Mouse (Mus musculus): ENCODE measurements around the gene Por. TPM values are rescaled to one million over a fixed set of nuclear protein-coding genes. Genes with fewer than 3 reads are reported as not detected.

Gene Por
- polyA plus RNA-seq, 1 experiment from 2014 or later: 99.7 TPM

DNA sequence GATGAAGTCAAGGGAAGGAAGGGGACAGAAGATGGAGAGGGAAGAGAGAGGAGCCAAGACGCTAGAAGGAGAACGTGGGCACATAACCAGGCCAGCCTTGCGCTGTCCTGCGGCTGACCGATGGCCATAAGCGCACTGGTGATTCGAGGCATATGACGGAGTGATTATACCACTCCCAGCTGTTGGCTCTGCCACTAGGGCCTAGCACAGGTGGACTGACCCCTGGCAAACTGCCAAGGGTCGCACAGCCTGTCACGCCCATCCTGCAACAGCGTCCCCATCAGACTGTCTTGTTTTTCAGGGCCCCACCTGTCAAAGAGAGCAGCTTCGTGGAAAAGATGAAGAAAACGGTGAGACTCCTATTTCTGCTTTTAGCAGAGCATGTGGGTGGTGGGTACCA is 58.5 kb downstream of the Por start:
- Histone ChIP-seq H3K9me3 (replicated peaks) (no peaks in the 10 kb centered on the region), H3K36me3 (peaks cover 42% of the 10 kb centered on the region), H3K4me2 (replicated peaks) (no peak overlapping the region), H3K4me3 (replicated peaks) (no peak overlapping the region), H3K4me1 (peaks cover 35% of the 10 kb centered on the region), H3K9ac (no peak overlapping the region), H3K27ac (replicated peaks) (no peak overlapping the region), H3K27me3 (no peaks in the 10 kb centered on the region)
- 88% methylated on average over 13 of the region's 13 CpGs for WGBS
- ATAC-seq (ENCODE audit: insufficient number of reproducible peaks, low FRiP score, low TSS enrichment, low read depth): no peak

DNA sequence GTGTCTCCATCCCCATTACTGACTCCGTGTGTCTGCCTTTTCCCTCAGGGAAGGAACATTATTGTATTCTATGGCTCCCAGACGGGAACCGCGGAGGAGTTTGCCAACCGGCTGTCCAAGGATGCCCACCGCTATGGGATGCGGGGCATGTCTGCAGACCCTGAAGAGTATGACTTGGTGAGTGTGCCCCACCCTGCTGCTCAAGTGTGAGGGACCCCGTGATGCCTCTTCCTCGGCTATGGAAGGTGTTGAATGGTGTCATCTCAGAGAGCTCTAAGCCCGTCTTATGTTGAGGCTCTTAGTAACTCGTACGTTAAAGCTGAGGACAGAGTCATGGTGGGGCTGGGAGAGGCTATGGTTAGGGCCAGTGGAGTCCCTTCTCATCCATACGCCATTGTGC is 59.5 kb downstream of the Por start:
- H3K4me1 ChIP-seq: peaks cover 28% of the 10 kb centered on the region
- no peaks in the 10 kb centered on the region for H3K27me3 ChIP-seq
- no peaks in the 10 kb centered on the region for H3K9me3 ChIP-seq (replicated peaks)
- H3K27ac ChIP-seq (replicated peaks): no peak overlapping the region
- 88% methylated on average over 13 of the region's 13 CpGs for WGBS
- no peak overlapping the region for H3K9ac ChIP-seq
- H3K4me3 ChIP-seq (replicated peaks): no peak overlapping the region
- no peak for ATAC-seq (ENCODE audit: insufficient number of reproducible peaks, low FRiP score, low TSS enrichment, low read depth)
- H3K36me3 ChIP-seq: peaks cover 52% of the 10 kb centered on the region
- H3K4me2 ChIP-seq (replicated peaks): no peak overlapping the region

DNA sequence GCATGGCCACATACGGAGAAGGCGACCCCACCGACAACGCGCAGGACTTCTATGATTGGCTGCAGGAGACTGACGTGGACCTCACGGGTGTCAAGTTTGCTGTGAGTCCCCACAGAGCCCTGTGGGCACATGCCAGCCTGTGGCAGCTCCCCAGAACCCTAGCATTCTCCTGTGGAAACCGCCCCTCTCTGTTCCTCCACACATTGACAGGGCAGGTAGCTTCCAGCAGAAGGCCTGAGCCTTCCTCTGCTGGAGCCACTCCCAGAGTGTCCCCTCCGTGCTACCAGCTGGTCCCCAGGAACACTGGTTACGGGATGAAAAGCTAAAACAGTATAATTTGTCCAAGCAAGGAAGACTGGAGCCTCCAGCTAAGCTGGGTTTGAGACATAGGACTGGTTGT is 60.4 kb downstream of the Por start:
- Histone ChIP-seq H3K27me3 (no peaks in the 10 kb centered on the region), H3K36me3 (peaks cover 62% of the 10 kb centered on the region), H3K9me3 (replicated peaks) (no peaks in the 10 kb centered on the region), H3K27ac (replicated peaks) (no peak overlapping the region), H3K9ac (no peak overlapping the region), H3K4me3 (replicated peaks) (no peak overlapping the region), H3K4me1 (peaks cover 19% of the 10 kb centered on the region), H3K4me2 (replicated peaks) (no peak overlapping the region)
- no peak for ATAC-seq (ENCODE audit: insufficient number of reproducible peaks, low FRiP score, low TSS enrichment, low read depth)
- WGBS: 91% methylated on average over 10 of the region's 10 CpGs

DNA sequence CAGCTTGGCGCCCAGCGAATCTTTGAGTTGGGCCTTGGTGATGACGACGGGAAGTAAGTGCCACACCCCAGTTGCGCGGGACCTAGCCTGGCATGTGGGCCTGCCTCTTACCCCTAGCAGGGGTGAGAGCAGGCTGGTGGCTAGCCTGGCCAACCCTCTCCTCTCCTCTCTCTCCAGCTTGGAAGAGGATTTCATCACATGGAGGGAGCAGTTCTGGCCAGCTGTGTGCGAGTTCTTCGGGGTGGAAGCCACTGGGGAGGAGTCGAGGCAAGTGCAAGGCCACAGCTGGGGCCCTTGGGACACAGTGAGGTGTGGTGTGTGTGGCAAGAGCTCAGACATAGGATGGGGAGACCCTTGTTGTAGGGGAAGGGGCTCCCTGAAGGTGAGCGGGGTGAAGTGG is 61.1 kb downstream of the Por start:
- ATAC-seq (ENCODE audit: insufficient number of reproducible peaks, low FRiP score, low TSS enrichment, low read depth): no peak

DNA sequence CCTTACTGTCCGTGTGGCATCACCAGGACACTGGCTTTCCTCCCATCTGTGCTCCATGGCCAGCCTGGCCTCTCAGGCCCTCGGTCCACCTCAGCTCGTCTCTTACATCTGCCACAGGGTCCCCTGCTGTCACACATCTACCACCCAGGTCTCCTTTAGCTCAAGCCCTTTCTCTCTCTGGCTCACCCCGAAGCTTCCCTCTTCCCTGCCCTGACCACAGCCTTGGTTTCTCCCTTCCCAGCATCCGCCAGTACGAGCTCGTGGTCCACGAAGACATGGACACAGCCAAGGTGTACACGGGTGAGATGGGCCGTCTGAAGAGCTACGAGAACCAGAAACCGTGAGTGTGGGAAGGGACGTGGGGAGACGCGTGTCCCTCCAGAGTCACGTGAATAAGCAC is 61.5 kb downstream of the Por start:
- ATAC-seq (ENCODE audit: insufficient number of reproducible peaks, low FRiP score, low TSS enrichment, low read depth): no peak
- Histone ChIP-seq H3K36me3 (peaks cover 72% of the 10 kb centered on the region), H3K4me1 (peaks cover 9% of the 10 kb centered on the region), H3K9ac (no peak overlapping the region), H3K4me2 (replicated peaks) (no peak overlapping the region), H3K27ac (replicated peaks) (no peak overlapping the region), H3K9me3 (replicated peaks) (no peaks in the 10 kb centered on the region), H3K27me3 (no peaks in the 10 kb centered on the region), H3K4me3 (replicated peaks) (no peak overlapping the region)
- WGBS: 89% methylated on average over 16 of the region's 16 CpGs

More for the DNA sequence above, 61.1 kb downstream of the Por start:
- Histone ChIP-seq H3K4me3 (replicated peaks) (no peak overlapping the region), H3K36me3 (peaks cover 68% of the 10 kb centered on the region), H3K27me3 (no peaks in the 10 kb centered on the region), H3K9ac (no peak overlapping the region), H3K27ac (replicated peaks) (no peak overlapping the region), H3K4me2 (replicated peaks) (no peak overlapping the region), H3K4me1 (peaks cover 13% of the 10 kb centered on the region), H3K9me3 (replicated peaks) (no peaks in the 10 kb centered on the region)
- WGBS: 92% methylated on average over 10 of the region's 10 CpGs

DNA sequence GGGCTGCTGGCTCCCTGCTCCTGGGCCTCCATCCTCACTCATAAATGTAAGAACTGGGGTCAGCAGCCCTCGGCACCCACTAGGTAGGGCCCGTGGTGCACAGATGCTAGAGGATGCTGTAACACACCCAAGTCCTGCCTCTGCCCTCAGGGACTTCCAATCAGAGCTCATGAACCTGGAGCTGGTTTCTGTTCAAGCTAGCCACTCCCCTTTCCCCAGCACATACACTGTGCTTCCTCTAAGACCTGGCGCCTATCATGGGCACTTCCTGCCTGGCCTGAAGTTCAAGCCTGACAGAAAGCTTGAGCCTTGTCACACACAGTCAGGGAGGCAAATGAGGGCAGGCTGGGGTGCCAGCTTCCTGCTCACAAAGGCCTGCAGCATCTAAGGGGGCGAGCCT is 63.2 kb downstream of the Por start:
- no peaks in the 10 kb centered on the region for H3K9me3 ChIP-seq (replicated peaks)
- H3K4me3 ChIP-seq (replicated peaks): no peak overlapping the region
- no peaks in the 10 kb centered on the region for H3K4me1 ChIP-seq
- no peak for ATAC-seq (ENCODE audit: insufficient number of reproducible peaks, low FRiP score, low TSS enrichment, low read depth)
- peaks cover 87% of the 10 kb centered on the region for H3K36me3 ChIP-seq
- 89% methylated on average over 4 of the region's 4 CpGs for WGBS
- H3K9ac ChIP-seq: no peak overlapping the region
- H3K27ac ChIP-seq (replicated peaks): no peak overlapping the region
- no peaks in the 10 kb centered on the region for H3K27me3 ChIP-seq
- H3K4me2 ChIP-seq (replicated peaks): no peak overlapping the region

DNA sequence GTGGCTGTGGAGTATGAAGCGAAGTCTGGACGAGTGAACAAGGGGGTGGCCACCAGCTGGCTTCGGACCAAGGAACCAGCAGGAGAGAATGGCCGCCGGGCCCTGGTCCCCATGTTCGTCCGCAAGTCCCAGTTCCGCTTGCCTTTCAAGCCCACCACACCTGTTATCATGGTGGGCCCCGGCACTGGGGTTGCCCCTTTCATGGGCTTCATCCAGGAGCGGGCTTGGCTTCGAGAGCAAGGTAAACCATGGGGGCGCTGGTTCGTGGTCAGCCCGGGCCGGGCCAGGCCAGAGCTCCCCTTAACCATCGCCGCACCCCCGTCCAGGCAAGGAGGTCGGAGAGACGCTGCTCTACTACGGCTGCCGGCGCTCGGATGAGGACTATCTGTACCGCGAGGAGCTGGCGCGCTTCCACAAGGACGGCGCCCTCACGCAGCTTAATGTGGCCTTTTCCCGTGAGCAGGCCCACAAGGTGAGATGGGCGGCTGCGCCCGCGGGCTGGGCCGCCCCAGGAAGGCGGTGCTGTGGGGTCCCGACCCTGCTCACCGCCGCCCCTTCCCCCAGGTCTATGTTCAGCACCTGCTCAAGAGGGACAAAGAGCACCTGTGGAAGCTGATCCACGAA is 64.3 kb downstream of the Por start:
- H3K36me3 ChIP-seq: peaks cover 86% of the 10 kb centered on the region
- H3K9me3 ChIP-seq (replicated peaks): no peaks in the 10 kb centered on the region
- H3K27me3 ChIP-seq: no peaks in the 10 kb centered on the region
- H3K27ac ChIP-seq (replicated peaks): no peak overlapping the region
- no peak overlapping the region for H3K9ac ChIP-seq
- no peak overlapping the region for H3K4me3 ChIP-seq (replicated peaks)
- no peak for ATAC-seq (ENCODE audit: insufficient number of reproducible peaks, low FRiP score, low TSS enrichment, low read depth)
- 92% methylated on average over 42 of the region's 42 CpGs for WGBS
- H3K4me2 ChIP-seq (replicated peaks): no peak overlapping the region
- no peaks in the 10 kb centered on the region for H3K4me1 ChIP-seq

DNA sequence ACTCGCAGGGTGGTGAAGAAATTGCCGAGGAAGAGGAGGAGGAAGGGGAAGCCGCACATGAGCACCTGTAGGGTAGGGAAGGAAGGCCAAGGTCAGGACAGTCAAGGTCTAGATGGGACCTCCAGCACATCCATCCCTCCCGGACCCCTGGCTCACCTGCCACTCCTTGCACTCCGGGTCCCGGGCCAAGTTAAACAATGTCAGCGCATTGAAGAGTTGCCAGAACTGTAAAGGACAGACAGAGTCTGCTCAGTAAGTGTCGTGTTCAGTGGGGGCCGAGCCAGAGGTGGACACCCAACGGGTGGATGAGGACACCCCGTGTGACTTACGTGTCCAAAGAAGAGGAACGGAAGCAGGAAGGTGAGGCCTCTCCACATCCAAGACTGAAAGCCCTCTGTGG is 65.9 kb downstream of the Por start:
- ATAC-seq (ENCODE audit: insufficient number of reproducible peaks, low FRiP score, low TSS enrichment, low read depth): no peak
- Histone ChIP-seq H3K36me3 (peaks cover 71% of the 10 kb centered on the region), H3K27ac (replicated peaks) (no peak overlapping the region), H3K27me3 (no peaks in the 10 kb centered on the region), H3K4me1 (no peaks in the 10 kb centered on the region), H3K9me3 (replicated peaks) (no peaks in the 10 kb centered on the region), H3K4me3 (replicated peaks) (no peak overlapping the region), H3K9ac (no peak overlapping the region), H3K4me2 (replicated peaks) (no peak overlapping the region)
- WGBS: 92% methylated on average over 13 of the region's 13 CpGs

DNA sequence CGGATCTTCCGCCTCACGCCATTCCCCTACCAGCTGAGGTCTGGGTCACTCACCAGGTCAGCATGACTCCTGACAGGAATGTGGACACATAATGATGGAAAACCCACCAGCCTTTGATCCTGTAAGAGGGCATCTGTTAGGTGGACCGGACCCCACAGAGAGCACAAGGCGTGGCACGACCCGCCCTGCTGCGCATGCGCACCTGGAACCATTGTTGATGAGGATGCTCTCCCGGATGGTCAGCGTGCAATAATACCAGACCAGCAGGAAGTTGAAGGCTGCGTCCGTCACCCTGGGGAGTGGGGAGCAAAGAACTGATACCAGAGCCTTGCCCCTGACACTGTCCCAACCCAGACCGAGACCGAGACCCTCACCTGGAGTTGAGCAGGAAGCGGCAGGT is 66.7 kb downstream of the Por start:
- WGBS: 92% methylated on average over 16 of the region's 16 CpGs
- Histone ChIP-seq H3K9ac (no peak overlapping the region), H3K4me1 (no peaks in the 10 kb centered on the region), H3K4me2 (replicated peaks) (no peak overlapping the region), H3K36me3 (peaks cover 66% of the 10 kb centered on the region), H3K9me3 (replicated peaks) (no peaks in the 10 kb centered on the region), H3K27ac (replicated peaks) (no peak overlapping the region), H3K27me3 (no peaks in the 10 kb centered on the region), H3K4me3 (replicated peaks) (no peak overlapping the region)
- ATAC-seq (ENCODE audit: insufficient number of reproducible peaks, low FRiP score, low TSS enrichment, low read depth): no peak

DNA sequence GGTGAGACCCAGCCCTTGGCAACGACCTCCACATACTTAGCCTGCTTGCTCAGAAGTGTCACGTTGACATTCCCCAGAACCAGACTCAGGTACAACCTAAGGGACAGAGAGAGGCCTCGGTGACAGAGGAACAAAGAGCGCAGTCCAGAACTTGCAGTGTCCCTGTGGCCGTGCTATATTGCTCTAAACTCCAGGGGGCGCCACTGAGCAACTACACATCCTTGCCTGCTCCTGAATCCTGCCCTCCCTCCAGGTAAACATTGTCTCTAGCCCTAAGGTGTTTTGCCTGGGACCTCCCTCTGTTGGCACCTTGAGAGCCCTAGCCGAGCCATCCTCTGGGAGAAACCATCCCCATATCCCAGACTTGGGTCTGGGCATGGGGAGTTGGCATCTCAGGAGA is 67.3 kb downstream of the Por start:
- H3K4me1 ChIP-seq: 0 out of 2 replicates have a peak, but pooled peaks cover under 1% of the 10 kb centered on the region
- H3K27ac ChIP-seq (replicated peaks): no peak overlapping the region
- no peak overlapping the region for H3K4me3 ChIP-seq (replicated peaks)
- no peak overlapping the region for H3K9ac ChIP-seq
- H3K36me3 ChIP-seq: peaks cover 64% of the 10 kb centered on the region
- no peak overlapping the region for H3K4me2 ChIP-seq (replicated peaks)
- no peaks in the 10 kb centered on the region for H3K27me3 ChIP-seq
- ATAC-seq (ENCODE audit: insufficient number of reproducible peaks, low FRiP score, low TSS enrichment, low read depth): no peak
- WGBS: 74% methylated on average over 7 of the region's 7 CpGs
- H3K9me3 ChIP-seq (replicated peaks): no peaks in the 10 kb centered on the region

DNA sequence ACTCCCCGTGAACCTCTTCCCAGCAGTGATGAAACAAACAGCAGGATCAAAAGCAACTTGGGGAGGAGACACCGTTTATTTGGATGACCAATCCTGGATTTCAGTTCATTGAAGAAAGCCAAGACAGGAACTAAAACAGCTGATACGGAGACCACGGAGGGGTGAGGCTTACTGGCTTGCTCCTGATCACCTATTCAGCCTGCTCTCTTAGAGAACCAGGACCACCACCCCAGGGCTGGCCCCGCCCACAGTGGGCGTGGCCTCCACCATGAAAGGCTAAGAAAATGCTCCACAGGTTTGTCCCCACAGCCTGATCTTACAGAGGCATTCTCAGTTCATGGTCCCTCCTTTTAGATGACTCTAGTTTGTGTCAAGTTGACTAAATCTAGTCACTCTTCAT is 68.4 kb downstream of the Por start:
- Histone ChIP-seq H3K4me3 (replicated peaks) (no peak overlapping the region), H3K36me3 (peaks cover 52% of the 10 kb centered on the region), H3K9ac (no peak overlapping the region), H3K27ac (replicated peaks) (no peak overlapping the region), H3K9me3 (replicated peaks) (no peaks in the 10 kb centered on the region), H3K4me2 (replicated peaks) (no peak overlapping the region), H3K27me3 (no peaks in the 10 kb centered on the region), H3K4me1 (peaks cover 12% of the 10 kb centered on the region)
- WGBS: 24% methylated on average over 6 of the region's 6 CpGs
- ATAC-seq (ENCODE audit: insufficient number of reproducible peaks, low FRiP score, low TSS enrichment, low read depth): no peak

DNA sequence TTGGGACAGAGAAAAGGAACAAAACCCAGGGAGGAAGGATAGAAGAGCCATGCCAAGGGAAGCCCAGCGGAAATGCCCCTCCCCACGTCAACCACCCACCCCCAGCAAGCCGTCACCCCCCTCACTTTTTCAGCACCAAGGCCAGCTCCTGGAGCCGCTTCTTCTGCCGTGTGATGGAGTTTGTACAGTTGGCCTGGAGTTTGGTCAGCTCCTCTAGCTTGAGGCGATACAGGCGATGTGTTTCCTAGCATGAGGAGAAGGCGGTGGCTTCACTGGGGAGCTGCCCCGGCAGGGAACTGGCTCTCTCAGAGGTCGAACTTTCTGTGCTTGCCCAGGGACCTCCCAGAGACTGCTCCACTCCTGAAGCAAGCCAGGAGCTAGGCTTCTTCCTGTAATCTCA is 72.3 kb downstream of the Por start:
- H3K27me3 ChIP-seq: no peaks in the 10 kb centered on the region
- H3K9me3 ChIP-seq (replicated peaks): no peaks in the 10 kb centered on the region
- H3K4me1 ChIP-seq: peaks cover 25% of the 10 kb centered on the region
- ATAC-seq (ENCODE audit: insufficient number of reproducible peaks, low FRiP score, low TSS enrichment, low read depth): no peak
- H3K9ac ChIP-seq: no peak overlapping the region
- no peak overlapping the region for H3K27ac ChIP-seq (replicated peaks)
- peaks cover 14% of the 10 kb centered on the region; the same call in 1 of the 2 replicates for H3K36me3 ChIP-seq
- WGBS: 57% methylated on average over 10 of the region's 10 CpGs
- no peak overlapping the region for H3K4me3 ChIP-seq (replicated peaks)
- no peak overlapping the region for H3K4me2 ChIP-seq (replicated peaks)
